Mouse (Mus musculus) right cerebral cortex, postnatal 10 days (tissue): ENCODE data around the gene Atp5mpl.

Experiments
- DNase-seq, 2 experiments: peaks; one replicate each; pipeline ENCODE4 v3.0.0; 2021; ENCODE audit warnings: low spot score in 2 of 2

Gene Atp5mpl

GRCm38 (mm10) chr12:111966683-111967173, at the start of gene Atp5mpl:
Gene Atp5mpl, minus strand, starts transcription at chr12:111966977.
- DNase-seq = peak; percentile 95 to 98

- DNase-seq = no peak
These were observed 49.6 kb upstream of the Atp5mpl start for GRCm38 (mm10) chr12:112016346-112016745.

GRCm38 (mm10) chr12:112013271-112013801, 46.6 kb upstream of the Atp5mpl start:
- DNase-seq = no peak

- no peak for DNase-seq
These were observed 45.9 kb upstream of the Atp5mpl start for GRCm38 (mm10) chr12:112012511-112013270.

GRCm38 (mm10) chr12:112001223-112001622, 34.4 kb upstream of the Atp5mpl start:
- peak; percentile 73 to 84 for DNase-seq

GRCm38 (mm10) chr12:111999735-112000134, 33.0 kb upstream of the Atp5mpl start:
- no peak for DNase-seq

GRCm38 (mm10) chr12:111995161-111995560, 28.4 kb upstream of the Atp5mpl start:
- DNase-seq = no peak

GRCm38 (mm10) chr12:111992626-111993025, 25.8 kb upstream of the Atp5mpl start:
- DNase-seq = no peak

GRCm38 (mm10) chr12:111986756-111987155, 20.0 kb upstream of the Atp5mpl start:
- DNase-seq = no peak

GRCm38 (mm10) chr12:111983165-111983564, 16.4 kb upstream of the Atp5mpl start:
- DNase-seq = no peak

- DNase-seq = no peak
These were observed 15.1 kb upstream of the Atp5mpl start for GRCm38 (mm10) chr12:111981831-111982230.

GRCm38 (mm10) chr12:111980887-111981367, 14.2 kb upstream of the Atp5mpl start, which contains the start of gene Rd3l:
Gene Rd3l, minus strand, starts transcription at chr12:111981317.
- DNase-seq = no peak

- DNase-seq = no peak
These were observed 11.5 kb upstream of the Atp5mpl start for GRCm38 (mm10) chr12:111978274-111978673.

GRCm38 (mm10) chr12:111977138-111977537, 10.4 kb upstream of the Atp5mpl start:
- DNase-seq = no peak

- DNase-seq = no peak
These were observed 7.8 kb upstream of the Atp5mpl start for GRCm38 (mm10) chr12:111974578-111974977.

GRCm38 (mm10) chr12:111972504-111972903, 5.7 kb upstream of the Atp5mpl start:
- no peak for DNase-seq

- DNase-seq = no peak
These were observed 4.5 kb upstream of the Atp5mpl start, which contains the start of gene Tdrd9 for GRCm38 (mm10) chr12:111971231-111971686. Gene Tdrd9, plus strand, starts transcription at chr12:111971559.

GRCm38 (mm10) chr12:111970085-111970484, 3.3 kb upstream of the Atp5mpl start:
- DNase-seq = no peak

- no peak for DNase-seq
These were observed 3.4 kb downstream of the Atp5mpl start for GRCm38 (mm10) chr12:111963339-111963738.

- DNase-seq = peak; percentile 71 to 78
These were observed 8.5 kb downstream of the Atp5mpl start for GRCm38 (mm10) chr12:111958101-111958865.

- DNase-seq = no peak
These were observed 10.6 kb downstream of the Atp5mpl start for GRCm38 (mm10) chr12:111956173-111956572.

- no peak for DNase-seq
These were observed 15.1 kb downstream of the Atp5mpl start for GRCm38 (mm10) chr12:111951701-111952100.
